Mouse (Mus musculus) adrenal gland, adult (tissue): ENCODE results near the gene Gm12355.

Source experiments
- DNase-seq, 2 experiments: peaks; one replicate each; pipeline ENCODE4 v3.0.0; 2022 to 2023; ENCODE audit warnings: low spot score in 1 of 2; ENCODE audit not compliant: inconsistent age in 2 of 2

The Gm12355 gene

DNA sequence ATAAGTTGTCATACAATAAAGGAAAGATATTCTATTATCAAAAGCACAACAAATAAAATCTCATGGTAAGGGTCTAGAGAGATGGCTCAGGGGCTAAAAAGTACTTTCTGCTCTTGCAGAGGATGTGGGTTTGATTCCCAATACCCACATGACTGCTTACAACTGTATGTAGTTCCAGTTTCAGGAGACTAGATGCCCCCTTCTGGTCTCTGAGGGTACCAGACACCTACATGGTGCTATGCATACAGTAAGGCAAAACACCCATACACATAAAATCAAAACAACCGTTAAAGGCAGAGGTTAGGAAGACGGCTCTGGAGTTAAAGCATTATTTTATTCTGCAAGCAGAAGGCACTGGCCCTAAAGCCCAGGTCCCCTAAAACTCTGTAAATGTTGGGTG, 21.5 kb downstream of the Gm12355 start:
- DNase-seq = peak in 1 of 2 experiments; percentile 11

DNA sequence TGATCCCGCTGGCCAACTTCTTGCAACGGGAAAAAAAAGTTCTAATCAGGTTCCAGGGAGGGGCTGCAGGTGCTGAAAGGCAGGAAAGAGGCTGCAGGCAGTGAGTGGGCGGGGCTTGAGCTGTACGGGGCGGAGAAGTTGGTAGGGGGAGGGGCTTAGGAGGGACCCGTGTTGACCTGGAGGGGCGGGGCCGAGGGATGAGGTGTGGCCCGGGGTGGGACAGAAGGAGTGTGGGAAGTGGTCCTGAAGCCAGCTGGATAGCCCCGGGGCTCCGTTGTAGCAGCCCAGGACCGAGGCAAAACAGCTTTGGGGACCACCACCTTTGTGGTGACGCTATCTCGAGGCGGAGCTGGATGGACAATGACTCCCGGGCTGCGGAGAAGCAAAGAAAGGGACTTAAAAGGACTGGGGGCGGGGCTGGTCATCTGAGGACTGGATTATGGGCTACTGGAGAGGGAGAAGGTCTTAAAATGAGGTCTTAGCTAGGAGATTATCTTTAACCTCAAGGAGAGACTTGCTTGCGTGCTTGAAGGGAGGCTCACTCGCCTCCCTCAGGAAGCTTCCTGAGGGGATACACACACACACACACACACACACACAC, 23.3 kb downstream of the Gm12355 start:
- peak in 1 of 2 experiments; percentile 15 for DNase-seq

DNA sequence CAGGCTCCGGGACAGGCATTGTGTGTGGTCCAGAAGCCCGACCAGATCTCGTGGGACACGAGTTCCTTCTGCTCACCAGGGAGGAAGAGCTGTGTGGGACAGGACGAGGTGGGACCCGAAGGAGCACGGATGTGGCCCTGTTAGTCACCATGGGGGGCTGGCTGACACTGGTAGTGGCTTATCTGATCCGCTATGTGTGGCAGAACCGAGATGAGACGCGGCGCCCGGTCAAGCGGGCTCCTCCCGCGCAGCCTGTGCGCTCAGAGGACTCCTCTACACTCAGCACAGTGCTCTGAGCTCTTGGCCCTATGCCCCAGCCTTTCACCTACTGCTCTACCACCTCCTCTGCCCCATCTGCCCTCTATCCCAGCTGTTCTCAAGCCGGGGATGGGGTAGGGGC, 26.2 kb downstream of the Gm12355 start:
- DNase-seq = peak in 1 of 2 experiments; percentile 24

DNA sequence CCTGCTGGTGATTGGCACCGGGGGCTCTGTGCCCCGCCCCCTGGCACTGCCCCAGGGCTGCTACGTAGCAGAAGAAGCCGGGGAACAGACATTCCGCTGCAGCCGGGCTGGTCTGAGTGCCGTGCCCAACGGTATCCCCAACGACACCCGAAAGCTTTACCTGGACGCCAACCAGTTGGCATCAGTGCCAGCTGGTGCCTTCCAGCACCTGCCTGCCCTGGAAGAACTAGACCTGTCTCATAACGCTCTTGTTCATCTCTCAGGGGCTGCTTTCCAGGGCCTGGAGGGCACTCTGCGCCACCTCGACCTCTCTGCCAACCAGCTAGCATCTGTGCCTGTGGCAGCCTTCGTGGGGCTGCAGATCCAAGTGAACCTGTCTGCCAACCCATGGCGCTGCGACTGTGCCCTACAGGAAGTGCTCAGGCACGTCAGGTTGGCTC, 26.6 kb downstream of the Gm12355 start:
- peak in 1 of 2 experiments; percentile 22 for DNase-seq

DNA sequence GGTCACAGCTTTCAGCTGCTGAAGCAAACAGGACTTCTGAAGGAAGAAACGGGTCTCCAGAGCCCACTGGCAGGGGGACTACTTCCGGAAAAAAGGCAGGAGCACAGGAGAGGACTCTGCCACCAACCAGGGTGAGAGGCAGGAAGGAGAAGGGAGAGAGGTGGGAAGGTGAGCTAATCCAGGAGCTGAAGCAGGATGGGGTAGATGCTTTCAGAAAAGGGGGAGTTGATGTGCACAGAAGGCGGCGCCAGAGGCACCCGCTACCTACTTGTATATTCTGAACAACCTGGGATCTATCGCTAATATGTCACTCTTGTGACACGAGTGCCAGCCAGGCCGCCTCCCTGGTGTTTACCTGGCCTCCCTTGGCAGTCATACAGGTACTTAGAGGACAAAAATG, 27.5 kb downstream of the Gm12355 start, which contains the start of gene Lrrc3c:
Gene Lrrc3c, plus strand, starts transcription at position 301 of the 400 bp plus-strand sequence.
- DNase-seq = no peak

DNA sequence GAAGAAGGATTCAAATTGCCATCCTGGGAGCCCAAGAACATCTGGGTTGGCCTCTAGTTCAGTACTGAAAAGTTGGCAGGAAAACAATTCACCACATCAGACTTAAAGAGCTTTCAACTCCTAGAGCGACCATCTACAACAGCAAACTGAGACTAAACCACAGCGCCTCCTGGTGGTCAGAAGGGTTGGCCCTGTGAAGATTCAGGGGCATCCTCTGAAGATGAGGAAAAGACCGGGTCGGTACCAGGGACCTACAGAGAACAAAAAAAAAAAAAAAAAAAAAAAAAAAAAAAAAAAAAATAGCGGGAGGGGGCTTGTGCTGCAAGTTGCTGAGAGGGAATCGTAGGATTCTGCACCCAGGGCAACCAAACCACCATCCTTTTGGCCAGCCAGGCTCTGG, 28.1 kb downstream of the Gm12355 start:
- peak; percentile 59 to 86 for DNase-seq

DNA sequence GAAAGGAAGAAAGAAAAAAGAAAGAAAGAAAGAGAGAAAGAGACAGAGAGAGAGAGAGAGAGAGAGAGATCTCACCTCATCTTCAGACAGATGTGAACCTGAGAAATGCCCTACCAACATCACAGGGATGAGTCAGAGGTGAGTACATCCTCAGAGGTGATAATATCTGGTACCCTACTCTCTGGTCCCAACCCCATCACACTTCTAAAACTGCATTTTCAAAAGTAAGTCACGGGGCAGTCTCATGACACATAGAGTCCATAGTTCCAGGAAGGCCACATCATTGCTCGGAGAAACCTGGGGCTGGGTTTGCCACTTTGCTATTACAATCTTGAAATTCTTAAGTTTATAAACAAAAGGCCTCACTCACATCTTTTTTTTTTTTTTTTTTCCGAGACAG, 29.5 kb downstream of the Gm12355 start:
- DNase-seq = no peak

DNA sequence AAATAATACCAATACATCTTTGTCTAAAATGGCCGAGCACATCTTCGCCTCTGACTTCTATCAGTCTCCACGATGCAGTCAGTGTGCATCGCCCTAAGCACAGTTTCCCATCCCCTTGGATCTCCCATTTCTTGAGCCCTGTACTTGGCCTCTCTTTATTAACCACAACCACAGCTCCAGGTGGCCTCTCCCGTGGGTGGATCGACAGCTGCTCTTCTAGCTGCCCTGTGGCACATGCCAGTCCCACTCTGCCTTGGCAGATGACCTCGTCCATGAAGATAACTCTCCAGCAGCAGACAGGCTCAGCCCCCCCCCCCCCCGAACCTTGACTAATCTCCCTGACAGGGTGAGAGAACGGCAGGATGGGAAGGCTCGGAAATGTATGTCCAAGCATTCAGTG, 30.0 kb downstream of the Gm12355 start:
- DNase-seq = no peak

DNA sequence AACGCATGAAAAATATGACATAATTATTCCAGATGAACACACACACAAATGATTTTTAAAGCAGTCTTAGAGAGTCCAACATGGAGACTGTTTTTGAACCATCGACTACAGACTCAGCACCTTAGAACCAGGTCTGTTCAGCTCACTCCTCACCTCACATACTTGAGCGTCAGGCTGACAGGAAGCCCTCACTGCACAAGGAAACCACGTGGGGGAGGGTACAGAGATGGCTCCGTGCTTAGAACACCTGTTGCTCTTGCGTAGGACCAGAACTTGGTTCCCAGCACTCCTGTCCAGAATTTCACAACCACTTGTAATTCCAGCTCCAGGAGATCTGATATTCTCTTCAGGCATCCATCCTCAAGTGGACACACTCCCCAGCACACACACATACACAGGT, 30.4 kb downstream of the Gm12355 start:
- DNase-seq = no peak

DNA sequence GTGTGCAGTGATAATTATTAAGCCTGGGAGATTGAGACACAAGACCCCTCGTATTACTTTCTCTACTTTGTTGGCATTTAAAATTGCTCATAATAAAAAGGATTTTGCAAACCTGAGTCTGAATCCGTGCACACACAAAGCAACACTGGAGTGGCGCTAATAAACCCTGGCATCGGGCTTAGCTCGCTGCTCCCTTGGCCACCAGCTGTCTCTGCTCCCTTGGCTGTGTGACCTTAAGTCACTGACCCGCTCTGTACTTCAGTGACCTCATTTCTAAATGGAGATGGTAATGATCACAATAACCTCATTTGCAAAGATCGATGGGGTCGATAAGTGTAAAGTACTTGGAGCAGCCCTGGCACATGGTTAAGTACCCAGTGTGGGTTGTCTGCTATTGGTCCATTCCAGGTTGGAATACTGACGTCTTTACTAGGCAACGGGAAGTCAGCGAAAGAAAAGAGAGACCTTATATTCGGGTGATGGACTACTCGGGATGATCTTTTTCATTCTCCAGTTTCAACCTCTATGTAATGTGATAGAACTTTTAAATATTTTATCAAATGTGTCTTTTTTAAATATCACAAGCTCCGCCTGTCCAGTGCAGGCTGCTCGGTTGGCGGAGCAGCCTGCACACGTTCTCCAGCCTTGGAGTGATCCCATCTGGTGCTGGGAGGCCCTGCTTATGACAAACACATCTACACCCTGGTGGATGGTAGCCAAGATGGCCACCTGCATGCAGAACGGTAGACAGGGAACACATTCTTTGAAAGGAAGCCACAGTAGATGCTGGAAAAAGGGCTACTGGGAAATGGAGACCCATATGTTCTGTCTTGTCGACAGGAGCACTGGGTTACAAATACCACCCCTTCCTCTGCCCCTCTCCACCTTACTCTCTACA, 34.7 kb downstream of the Gm12355 start:
- no peak for DNase-seq

DNA sequence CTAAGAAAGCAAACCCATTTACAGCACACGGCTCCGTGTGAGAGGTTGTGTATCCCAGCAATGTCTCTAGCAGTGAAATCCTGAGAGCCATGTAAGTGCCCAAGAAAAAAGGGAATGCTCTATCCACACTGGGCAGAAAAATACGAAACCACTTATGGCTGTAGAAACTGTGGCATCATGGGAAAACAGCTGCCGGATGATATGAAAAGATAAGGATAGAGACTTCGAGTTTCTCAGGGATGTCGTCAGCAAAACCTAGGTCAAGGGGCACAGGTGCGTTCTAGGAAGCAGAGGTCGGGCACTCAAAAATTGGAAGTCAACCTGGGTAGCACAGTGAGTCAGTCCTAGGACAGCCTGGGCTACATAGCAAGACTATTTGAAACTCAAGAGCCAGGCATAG, 36.2 kb downstream of the Gm12355 start:
- no peak for DNase-seq

DNA sequence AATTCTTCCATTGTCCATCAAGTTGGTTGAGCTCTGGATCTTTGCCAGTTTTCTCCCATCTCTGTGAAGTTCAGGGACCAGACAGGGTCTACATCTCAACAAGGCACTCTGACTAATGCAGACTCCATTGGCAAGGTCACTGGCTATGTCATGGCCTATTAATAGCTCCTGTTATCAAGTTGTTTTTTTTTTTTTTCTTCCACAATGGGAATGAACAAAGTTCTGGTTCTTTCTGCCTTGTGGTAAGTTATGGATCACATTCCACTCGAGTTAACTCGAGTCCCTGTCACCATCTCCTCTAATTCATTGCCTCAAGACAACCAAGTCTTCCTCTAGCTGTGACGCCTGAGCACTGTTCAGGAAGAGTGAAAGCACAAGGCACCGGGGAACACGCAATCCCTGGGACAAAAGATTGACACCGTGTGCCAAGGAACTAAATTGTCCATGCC, 36.6 kb downstream of the Gm12355 start:
- peak; percentile 68 to 90 for DNase-seq

DNA sequence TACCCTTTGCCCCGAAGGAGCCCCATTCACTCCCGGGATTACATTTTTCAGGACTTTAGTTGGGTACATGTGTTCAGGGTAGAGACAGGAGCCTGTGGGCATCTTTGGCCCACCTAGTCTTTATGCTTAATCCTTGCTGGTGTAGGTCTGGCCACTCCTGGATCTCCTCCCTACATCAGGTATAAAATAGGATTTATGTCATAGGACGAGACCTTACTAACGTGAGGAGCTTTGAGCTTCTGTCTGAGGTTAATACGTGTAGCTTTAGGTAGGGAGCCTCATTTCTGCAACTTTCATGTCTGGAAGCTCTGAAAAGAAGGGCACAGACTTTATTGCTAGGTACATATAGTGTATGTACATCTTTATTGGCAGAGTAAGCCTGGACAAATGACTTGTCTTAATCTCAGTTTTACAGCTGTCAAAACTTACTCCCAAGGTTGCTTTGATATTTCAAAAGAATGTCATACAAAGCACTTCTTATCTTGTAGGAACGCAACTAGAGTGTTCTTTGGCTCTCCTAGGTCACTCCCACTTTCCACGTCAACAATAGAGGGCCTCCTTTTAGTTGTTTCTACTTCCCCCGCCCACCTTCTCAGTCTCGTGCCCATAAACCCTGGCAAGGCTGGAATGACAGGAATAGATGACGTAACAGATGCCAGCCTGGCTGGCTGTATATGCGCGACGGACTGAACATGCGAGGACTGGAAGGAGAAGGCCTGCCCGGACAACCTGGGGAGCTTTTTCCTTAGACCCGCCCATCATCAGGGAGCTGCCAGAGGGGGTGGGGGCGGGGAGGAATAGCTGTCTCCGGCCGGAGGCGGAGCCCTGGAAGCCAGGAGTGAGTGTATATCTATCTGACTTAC, 37.5 kb downstream of the Gm12355 start:
- DNase-seq = peak; percentile 88 to 97

DNA sequence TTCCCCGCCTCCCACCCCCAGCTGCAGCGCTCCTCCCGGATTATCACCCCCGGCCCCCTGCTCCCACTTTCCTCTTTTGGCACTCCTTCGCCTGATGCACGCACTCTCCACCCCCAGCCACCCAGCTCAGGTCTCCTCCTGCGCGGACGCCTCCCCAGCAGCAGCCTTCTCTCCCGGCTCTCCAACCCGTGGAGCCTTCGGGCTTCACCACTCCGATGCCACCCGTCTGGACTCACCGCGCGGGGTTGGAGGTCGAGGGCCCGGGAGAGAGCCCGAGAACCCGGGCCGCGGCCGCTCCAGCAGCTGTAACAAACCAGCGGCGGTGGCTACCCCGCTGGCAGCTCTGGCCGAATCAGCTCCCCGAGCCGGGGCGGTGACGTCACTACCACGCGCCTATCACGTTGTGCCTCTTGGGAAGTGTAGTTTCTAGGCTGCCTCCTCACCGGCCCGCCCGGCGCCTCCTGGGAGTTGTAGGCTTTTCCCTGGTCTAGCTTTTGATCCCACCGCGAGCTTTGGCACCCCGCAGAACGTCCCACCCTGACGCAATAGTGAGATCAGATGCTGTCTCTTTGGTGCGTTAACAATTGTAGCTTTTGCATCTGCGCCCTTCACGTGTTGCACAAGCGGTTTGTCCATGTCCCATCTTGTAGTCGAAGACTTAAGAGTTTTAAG, 38.4 kb downstream of the Gm12355 start, which contains the start of gene Ormdl3:
Gene Ormdl3, minus strand, starts transcription at position 477 of the 672 bp plus-strand sequence.
- peak; percentile 98 to 99 for DNase-seq

DNA sequence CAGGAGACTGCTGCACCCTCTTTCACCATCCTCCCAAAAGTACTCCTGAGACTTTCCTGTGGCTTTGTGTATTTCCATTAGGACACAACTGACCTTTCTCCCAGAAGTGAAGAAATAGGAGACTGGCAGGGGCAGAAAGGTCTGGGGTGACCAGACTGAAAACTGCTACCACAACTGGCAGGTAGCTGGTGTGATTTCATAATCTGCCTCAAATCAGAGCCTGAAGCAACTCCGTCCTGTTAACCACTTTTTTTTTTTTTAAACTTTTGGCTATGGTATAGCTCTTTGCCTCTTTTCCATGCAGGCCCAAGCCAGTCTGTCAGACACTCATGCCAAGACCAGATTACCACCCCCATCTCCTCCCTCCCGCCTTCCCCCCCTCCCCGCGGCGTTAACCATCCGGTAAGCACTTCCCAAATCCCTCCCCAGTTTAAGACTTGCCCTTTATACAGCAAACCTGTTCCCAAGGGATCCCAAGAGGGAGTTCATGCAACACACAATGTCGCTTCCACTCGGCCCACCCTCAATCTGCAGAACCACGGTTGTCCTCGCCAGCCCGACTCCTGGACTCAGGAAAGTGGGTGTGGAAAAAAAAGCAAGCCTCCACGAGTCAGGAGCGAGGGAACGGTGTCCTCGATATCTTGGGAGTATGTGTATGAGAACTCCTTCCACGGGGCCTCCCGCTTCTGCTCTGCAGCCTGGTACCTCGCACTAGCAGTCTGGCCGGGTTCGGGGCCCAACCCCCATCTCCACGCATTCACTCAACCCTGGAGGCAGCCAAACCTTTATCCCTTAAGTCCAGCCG, 39.2 kb downstream of the Gm12355 start:
- DNase-seq = peak in 1 of 2 experiments; percentile 79

DNA sequence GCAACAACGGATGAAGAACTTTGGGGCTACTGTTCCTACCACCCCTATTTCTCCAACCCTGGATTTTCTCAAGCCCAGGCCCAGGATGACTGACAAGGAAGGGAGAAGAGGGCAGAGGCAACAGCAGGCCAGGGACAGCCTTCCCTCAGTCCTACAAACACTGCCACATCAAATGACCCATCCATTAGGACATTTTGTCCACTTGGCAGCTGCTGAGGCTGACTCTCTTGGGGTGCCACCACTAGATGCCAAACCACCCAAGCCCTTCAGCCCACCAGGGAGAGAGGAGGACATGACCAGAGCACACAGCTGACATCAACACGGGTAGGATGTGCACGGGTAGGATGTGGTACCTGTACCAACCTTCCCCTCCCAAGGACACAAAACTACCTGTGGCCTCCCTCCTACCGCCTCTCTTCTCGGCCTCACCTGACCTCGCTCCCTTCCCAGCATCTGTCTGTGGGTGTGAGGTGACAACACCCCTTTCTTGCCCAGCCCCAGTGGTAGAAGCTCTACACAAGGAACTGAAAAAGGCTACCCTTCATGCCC, 40.8 kb downstream of the Gm12355 start:
- DNase-seq = no peak

DNA sequence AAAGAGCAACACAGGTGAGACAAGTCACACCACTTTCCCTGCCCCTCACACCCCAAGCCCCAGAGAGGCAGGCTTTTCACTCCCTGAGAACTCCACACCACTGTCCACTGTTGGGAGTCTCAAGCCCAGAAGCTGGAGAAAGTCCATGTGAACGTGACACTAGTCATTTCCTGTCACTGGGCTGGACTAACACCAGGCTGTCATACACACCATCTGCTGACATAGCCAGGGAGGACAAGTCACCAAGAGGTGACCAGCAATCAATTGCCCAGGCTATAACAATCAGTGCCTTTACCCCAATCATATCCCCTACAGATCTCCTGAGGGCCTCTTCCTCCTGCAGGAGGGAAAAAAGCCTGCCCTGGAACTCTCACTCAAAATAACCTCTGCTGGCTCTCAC, 41.3 kb downstream of the Gm12355 start:
- peak in 1 of 2 experiments; percentile 28 for DNase-seq

DNA sequence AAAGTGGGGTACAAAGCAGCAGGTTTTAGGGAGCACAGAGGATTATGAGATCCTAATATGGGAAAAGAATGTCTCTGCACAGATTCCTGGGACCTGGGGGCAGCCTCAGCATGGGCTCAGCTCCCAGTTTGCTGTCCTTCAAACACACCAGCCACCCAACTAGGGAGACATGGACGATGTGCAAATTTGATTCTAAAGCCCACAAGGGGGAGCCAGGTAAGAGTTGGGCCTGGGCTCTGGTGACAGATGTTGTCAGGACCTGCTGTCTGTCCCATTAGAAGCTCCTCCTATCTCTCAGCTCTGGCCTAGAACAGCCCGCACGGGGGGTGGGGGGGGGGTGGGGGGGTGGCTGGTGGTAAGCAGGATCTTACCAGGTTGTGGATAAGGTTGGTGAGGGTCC, 41.9 kb downstream of the Gm12355 start:
- peak in 1 of 2 experiments; percentile 27 for DNase-seq

DNA sequence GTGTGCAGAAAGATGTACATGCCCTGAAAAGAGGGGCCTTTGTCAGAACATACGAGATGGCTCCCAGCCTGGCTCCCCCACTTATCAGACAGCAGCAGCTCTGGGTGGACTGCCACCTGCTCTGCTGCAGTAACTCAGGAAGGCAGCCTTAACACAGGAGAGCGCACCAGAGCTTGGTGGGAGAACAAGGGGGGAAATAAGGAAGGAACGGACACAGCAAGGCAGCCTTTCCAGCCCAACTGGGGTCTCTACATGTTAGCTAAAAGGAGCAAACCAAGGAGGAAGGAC, 42.3 kb downstream of the Gm12355 start:
- DNase-seq = no peak
